Mouse (Mus musculus): ENCODE measurements around the gene Poc1a. TPM values are rescaled to one million over a fixed set of nuclear protein-coding genes. Genes with fewer than 3 reads are reported as not detected.

Poc1a gene
- total RNA-seq (2021): 10 to 100 TPM; 11.7 to 13.0 TPM

DNA sequence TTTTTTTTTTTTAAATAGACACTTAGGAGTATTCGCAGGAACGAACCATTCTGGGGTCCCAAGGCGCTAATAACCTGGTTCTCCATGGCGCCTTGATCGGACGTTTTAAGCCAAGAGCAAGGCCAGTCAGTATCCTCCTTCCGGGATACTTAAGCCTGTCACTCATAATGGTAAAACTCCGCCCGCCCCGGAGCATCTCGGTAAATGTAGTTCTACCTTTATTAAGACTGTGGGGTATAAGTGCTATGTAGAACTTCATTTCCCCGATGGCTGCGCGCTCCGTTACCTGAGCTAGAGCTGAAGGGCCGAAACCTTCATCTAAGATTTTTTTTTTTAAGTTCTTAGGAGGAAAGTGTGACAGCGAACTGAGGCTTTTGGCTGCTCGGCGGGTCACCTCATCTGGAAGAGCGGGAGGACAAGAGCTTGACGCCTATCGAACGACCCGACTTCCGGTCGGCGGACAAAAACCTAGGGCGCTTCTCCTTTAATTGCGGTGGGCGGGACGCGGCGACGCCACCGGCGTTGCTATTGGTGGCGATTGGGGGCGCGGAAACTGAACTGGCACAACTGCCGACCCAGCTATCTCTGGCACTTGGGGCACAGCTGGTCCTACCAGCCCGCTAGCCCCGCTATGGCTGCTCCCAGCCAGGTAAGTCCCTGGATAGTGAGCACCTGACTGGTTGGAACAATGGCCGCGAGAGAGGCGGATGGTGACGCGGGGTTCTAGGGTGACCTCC lies at the start of gene Poc1a:
Poc1a (plus strand) TSS at position 254 of the 737 bp plus-strand sequence.
- DNase-seq (ENCODE audit: extremely low spot score in 1 of 2, low spot score in 1 of 2): peak; percentile 86 to 95

DNA sequence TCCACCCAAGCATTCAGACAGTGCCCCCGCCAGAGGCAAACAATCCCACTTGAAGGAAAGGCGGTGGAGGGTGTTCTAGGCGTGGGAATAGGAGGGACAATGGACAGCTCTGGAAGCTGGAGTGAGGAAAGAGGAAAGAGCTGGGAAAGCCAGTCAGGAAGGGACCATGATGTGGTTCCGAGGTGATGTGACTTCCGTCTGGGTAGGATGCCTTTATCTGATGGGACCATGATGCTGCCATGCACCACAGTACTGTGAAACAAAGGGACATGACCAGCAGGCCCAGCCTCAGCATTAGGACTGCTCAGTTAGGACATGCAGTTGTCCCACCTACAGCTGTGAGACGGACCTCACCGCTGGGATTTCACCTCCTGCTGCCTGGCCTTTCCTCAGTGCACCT lies 49.6 kb upstream of the Poc1a start:
- DNase-seq (ENCODE audit: extremely low spot score in 1 of 2, low spot score in 1 of 2): no peak

DNA sequence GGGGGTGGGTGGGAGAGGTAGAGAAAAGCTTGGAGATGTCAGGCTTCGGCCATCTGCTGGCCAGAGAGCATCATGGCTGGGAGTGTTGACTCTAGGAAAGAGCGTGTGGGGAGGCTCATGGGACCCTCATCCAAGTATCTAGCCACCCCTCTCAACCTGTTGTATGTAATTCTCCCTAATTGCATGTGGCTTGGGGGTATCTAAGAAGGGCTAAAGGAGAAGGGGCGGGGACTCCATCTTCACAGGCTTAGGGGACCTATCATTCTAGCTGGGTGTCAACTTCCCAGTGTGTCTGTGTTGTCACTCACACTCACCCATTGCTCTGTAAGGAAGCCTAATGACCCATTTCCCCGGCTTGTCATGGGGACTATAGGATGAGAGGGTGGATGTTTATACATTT lies 49.0 kb upstream of the Poc1a start:
- no peak for DNase-seq (ENCODE audit: extremely low spot score in 1 of 2, low spot score in 1 of 2)

DNA sequence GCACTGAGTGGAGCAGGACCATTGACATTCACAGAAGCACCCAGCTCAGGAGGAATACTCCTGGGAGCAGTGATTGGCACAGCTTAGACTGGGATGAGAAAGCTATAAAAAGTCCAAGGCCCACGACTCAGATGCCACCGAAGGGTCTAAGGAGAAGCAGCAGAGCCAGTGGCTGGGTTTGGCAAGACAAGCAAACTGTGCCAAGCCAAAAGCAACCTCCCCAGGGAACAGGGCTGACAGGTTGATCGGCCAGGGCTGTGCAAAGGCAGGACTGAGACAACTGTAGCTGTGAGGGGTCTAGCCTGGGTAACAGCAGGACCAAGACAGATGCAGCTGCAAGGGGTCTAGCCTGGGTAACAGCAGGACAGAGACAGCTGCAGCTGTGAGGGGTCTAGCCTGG lies 47.9 kb upstream of the Poc1a start:
- DNase-seq (ENCODE audit: extremely low spot score in 1 of 2, low spot score in 1 of 2): no peak

DNA sequence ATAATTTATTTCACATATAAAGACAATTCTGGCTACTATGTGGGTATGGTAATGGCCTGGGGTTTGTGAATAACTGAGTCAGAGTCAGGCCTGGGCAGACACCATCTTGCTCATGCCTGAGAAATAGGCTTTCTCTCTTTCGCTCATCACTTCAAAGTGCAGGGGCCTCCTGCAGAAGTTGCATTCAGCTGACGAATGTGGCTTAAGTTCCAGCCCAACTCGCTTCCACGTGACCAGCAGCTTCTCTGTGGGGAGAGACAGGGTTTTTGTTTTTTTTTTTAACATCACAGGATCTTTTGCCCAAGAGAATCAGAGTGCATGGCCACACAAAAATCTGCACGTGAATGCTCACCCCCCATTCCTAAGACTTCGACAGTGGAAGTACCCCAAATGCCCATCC lies 46.9 kb upstream of the Poc1a start:
- no peak for DNase-seq (ENCODE audit: extremely low spot score in 1 of 2, low spot score in 1 of 2)

DNA sequence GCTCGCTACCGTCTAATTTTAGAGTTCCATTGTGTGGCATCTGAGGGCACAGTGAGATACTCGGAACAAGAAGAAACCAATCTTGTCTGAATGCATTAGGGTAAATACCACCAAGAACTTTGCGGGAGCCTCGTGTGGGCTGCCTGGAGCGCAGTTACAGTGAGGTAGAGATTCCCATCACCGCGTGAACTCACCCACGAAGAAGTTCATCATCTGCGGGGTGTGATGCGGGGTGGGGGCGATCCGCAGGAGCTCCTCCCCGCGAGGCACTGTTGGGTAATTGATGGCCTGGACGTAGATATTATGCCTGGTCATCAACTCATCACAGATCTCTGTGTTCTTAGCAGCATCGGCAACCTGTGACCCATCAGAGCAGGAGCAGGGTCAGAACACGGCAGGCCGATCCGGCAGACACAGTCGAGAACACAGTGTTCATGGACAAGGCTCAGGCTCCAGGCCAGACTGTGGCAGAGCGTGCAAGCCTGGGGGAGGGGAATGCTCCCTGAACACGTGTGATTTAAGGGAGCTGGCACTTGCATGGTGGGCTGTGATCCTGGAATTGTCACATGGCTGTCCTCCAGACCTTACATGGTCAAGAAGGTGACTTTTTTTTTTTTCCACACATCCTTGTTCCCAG lies 45.5 kb upstream of the Poc1a start:
- no peak for DNase-seq (ENCODE audit: extremely low spot score in 1 of 2, low spot score in 1 of 2)

DNA sequence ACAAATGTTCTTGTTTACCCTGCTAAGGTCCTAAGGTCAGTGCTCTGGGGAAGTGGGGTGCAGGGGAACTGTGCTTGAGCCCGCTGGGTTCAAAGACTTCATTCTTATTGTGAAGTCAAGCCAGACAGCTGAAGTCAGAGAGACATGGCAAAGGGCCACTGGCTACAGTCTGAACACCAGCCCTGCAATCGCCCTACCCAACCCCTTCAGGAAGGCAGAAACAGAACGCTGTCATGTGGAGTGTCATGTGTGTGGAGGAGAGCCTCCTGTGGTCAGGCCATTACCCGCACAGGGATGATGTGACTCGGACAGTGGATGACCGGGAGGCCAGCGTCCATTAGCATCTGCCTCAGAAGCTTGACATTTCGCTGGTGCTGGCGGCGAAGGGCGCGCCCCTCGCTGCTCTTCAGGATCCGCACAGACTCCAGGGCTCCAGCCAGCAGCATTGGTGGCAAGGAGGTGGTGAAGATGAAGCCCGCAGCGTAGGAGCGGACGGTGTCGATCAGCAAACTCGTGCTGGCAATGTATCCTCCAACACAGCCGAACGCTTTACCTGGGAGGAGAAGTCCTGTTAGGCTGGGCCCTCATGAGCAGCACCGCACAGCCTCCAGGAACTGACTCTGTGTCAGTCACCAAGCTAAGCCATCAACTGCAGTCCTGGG lies 44.6 kb upstream of the Poc1a start:
- DNase-seq (ENCODE audit: extremely low spot score in 1 of 2, low spot score in 1 of 2): no peak

DNA sequence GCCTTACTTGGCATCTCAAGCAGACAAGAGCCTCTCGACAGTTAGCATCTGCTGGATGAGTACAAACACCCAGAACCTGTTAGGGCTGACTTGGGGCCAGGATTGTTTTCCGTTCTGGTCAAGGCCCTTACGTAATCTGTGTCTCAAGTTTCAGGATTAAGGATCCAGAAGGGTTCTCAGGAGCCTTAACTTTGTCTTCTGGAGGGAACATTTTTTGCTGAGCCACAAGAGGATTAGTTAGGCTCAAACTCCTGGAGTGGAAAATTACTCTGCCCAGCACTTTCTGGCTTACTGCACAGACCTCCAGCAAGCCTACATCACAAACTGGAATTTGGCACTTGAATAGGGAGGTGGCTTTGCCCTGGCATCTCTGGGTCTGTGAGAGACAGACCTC lies 44.0 kb upstream of the Poc1a start:
- DNase-seq (ENCODE audit: extremely low spot score in 1 of 2, low spot score in 1 of 2): no peak

DNA sequence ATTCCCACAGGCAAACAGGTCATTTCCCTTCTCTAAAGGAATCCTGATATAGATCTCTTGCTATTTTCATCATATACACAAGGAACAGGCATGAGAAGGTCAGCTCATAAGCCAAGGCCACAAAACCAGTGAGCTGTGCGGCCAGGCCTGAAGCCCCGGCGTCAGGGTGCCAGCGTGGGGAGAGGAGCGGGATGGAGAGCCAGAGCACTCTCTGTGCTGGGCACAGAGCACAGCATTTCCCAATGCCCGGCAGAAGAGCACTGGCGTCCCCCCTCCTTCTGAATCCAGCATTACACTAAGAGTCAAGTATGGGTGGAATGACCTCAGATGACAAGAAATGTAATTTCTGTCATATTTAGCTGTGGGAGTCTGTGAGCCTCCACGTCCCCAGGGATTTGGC lies 43.5 kb upstream of the Poc1a start:
- DNase-seq (ENCODE audit: extremely low spot score in 1 of 2, low spot score in 1 of 2): no peak

DNA sequence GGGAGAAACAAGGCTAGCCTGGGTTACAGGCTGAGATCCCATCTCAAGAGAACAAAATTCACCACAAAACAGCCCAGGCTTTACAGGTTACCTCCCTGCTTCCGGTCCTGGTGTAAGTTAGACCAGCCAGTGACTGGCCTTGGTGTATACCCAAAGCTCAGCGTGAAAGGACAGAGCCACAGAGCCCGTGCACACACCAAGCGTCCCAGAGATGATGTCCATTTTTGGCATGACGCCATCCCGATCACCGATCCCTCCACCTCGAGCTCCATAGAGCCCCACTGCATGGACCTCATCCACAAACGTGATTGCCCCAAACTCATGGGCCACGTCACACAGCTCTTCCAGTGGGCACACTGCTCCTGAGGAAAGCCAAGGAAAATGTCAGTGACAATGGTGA lies 43.0 kb upstream of the Poc1a start:
- DNase-seq (ENCODE audit: extremely low spot score in 1 of 2, low spot score in 1 of 2): no peak

DNA sequence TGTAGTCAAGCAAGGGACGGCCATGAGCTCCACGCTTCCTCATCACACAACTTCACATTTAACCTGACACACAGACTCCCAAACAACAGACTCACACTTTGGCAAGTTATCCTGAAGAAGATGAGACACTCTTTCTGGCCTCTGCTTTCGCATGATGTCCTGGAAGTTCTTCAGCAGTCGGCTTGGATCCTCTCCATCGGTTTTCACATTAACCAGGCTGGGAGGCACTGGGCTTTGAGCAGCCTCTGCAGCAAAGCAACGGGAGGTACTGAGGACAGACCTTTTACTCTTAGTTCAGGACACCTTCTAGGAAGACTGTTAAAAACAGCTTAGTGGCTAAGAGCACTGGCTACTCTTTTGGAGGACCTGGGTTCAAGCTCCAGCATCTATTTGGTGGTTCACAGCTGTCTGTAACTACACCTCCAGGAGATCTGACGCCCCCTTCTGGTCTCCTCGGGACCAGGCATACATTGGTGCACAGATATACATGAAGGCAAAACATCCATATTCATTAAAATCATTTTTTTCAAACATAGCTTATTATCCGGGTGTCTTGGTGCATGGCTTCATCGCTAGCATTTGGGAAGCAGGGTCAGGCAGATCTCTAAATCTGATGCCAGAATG lies 39.2 kb upstream of the Poc1a start:
- no peak for DNase-seq (ENCODE audit: extremely low spot score in 1 of 2, low spot score in 1 of 2)

DNA sequence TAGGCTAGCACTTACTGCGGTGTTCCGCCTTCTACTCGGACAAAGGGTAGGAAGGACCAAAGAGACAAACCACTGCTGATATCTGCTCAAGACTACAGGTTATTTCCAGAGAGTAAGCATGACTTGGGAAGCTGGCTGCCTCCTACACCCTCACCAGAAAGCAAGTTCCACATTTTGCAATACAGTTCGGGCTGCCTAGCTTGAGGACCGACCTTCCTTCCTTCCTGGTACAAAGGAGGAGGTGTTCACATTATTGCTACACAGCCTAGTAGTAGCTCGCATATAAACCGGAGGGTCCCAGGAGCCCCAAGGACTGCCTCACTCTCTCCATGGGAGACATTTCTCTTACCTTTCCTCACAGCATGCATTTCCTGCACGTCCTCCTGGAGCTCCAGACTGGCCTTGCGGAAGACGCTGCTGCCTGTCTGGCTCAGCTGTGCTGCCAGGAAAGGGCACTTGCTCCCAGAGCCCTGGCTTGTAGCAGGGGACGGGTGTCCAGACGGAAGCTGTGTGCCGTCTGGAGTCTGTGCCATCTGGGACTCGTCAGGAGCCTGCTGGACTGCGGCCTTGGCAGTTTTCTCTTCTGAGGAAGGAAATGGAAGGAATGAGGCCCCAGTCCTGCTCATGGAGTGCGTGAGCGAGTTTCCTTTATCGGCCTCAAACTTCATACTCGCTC lies 37.9 kb upstream of the Poc1a start:
- no peak for DNase-seq (ENCODE audit: extremely low spot score in 1 of 2, low spot score in 1 of 2)

DNA sequence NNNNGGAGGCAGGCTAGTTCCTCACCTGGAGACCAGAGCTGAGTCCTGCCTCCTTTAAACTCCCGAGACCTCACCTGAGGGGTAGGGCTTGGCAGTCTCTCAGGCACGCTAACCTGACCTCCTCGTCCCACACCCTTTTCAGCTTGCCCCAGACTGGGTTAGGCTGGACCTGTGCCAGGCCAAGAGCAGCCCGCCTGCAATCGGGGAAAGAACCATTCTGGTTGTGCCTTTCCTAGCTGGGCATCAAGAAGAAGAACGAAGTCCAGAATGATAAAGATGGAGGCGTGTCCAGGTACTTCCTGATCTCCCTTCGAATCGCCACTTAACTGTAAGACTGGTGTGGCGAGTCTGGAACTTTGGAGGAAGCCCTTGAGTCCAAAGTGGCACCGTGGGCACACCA lies 31.3 kb upstream of the Poc1a start:
- DNase-seq (ENCODE audit: extremely low spot score in 1 of 2, low spot score in 1 of 2): no peak

DNA sequence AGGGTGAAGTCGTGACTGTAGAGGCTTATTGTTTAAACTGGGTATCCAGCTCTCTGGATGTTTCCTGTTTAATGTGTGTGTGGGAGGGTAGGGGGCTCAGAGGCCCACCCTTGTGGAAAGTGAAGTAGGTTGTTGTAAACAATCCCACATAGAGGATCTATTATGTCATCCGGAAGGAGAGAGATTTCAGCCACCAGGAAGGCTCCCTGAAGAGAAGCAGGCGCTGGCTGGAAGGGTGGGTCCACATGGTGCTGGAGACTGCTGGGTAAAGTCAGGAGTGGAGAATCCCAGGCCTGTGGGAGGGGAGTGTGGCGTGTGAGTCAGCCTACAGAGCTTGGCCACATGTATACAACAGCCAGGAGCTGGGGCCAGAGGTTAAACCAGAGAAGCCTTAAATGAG lies 30.6 kb upstream of the Poc1a start:
- no peak for DNase-seq (ENCODE audit: extremely low spot score in 1 of 2, low spot score in 1 of 2)

DNA sequence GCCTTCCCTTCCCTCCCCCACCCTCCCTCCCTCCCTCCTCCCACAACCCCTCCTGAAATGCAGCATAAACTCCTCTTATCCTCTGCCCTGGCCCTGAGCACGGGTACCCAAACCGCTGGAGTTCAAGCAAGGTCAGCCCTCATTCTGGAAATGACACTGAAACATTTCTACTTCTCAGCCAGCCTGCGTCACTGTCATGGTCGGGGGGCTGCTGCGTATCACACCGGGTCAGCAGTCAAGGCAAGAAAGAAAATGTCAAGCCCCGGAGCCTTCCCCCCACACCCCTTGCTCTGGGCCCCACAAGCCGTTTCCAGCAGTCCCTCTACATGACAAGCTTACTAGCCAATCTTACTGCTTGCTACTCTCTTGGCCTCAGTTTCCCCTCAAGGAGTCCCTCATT lies 29.8 kb upstream of the Poc1a start:
- DNase-seq (ENCODE audit: extremely low spot score in 1 of 2, low spot score in 1 of 2): no peak

DNA sequence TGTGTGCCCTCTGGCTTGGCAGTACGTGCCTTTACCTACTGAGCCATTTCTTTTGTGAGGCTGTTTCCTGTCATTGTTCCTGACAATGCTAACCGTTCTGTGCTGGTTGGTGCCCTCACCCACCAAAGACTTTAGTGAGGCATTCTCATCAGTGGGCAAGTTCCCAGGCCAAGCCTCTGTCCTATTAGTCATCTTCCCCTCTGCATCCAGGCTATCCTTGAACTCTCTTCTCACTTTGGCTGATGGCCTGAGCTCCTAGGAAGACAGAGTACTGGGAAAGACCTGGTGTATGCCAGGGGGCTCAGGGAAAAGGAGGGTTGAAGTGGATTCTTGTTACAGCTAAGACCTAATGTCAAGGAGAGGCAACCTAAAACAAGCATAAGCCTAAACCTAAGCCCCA lies 26.9 kb upstream of the Poc1a start:
- no peak for DNase-seq (ENCODE audit: extremely low spot score in 1 of 2, low spot score in 1 of 2)

DNA sequence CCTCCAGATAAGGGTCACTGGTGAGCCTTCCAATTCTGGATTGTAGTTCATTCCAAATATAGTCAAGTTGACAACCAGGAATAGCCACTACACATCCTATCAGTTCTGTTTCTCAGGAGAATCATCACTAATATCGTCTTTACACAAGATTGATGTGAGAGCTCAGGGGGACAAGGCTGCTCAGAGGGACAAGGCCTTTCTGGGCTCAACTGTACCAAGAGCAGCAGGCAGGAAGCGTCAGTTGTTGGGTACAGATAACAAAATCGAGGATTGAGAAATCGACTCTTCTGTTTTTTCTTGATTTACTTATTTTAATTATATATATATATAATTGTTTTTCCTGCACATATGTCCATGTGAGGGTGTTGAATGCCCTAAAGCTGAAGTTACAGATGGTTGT lies 22.4 kb upstream of the Poc1a start:
- DNase-seq (ENCODE audit: extremely low spot score in 1 of 2, low spot score in 1 of 2): no peak

DNA sequence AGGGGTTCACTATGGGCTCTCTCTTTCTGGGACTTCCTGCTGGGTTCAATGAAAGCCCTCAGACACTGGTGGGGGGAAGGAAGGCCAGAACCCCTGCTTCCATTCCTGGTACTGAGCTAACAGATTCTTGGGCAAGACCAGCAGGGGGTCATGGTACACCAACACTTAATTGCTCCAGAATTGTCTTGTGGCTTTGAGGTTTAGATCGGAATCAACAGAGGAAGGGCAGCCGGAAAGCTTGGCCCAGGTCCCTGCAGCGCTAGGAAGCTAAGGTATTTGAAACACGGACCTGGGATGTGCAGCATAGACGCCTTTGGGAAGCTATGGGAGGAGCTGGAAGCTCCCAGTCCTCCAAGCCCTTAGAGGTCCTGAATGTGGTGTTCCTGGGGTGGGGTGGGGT lies 21.9 kb upstream of the Poc1a start:
- no peak for DNase-seq (ENCODE audit: extremely low spot score in 1 of 2, low spot score in 1 of 2)

DNA sequence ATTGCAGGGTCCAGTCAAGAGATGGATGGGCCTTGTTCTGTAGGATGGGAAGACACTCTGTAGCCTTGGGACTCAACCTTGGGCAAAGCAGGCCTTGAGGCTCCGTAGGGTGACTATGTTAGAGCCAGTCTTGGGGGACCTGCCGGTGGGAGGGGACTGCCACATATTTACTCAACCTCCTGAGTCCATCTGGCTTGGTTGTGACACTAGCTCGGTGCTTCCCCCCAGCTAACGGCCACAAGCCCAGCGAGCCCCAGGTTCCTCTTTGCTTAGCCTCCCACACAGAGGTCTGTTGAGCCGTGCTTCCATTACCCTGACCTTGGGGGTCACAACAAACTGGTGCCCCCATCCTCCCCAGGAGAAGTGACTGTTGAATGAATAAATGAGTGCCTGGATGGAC lies 19.8 kb upstream of the Poc1a start:
- no peak for DNase-seq (ENCODE audit: extremely low spot score in 1 of 2, low spot score in 1 of 2)

DNA sequence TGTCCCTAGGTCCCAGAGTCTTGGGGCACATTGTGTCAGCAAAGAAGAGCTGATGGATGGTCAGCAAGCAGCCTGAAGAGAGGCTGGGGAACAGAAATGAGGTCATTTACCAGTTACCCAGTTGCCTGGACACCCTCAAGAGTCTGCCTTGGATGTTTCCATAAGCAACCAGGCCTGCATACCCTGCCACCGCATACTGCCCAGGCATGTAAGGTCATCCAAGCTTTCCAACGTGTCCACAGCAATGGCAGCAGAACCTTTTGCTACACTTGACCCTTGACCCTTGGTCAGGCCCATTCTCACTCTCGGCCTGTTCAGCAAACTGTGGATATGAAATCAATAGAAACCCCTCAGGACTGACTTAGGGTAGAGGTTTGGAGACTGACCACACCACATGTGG lies 19.4 kb upstream of the Poc1a start:
- no peak for DNase-seq (ENCODE audit: extremely low spot score in 1 of 2, low spot score in 1 of 2)

DNA sequence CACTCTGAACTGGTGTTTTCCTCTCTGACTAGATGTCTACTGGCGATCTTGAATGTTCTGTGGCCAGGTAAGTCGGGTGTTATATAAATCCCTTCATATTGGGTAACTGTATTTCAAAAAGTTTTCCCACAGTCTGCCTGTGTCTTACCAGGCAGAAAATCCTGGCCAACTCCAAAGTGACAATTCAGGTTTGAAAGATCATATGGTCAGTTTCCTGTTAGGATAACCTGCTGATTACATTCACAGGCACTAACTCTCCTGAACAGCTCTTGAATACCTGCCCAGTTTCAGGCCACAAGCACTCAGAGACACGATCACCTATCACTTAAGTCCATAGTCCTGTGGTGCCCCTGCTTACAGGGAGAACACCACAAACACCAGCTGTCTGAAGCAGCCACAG lies 18.8 kb upstream of the Poc1a start:
- DNase-seq (ENCODE audit: extremely low spot score in 1 of 2, low spot score in 1 of 2): no peak
